Mouse (Mus musculus) liver, adult 2 months (tissue): ENCODE results near the gene Neu2. TPM values are rescaled to one million over a fixed set of nuclear protein-coding genes. Genes with fewer than 3 reads are reported as not detected.

ENCODE experiments used
- DNase-seq: peaks from one replicate; pipeline ENCODE4 v3.0.0-alpha.2; 2011; ENCODE audit warnings: low read depth, low spot score; ENCODE audit errors: extremely low read depth
- H3K27ac ChIP-seq: fragments of 200-500 bp; replicated peaks from 2 replicates; pipeline ENCODE4 v1.5.1; 2012; ENCODE audit warnings: low read depth, mild to moderate bottlenecking, control low read depth, inconsistent platforms, low read length; ENCODE audit not compliant: insufficient read depth
- H3K27me3 ChIP-seq: fragments of 200-500 bp; 2 replicates; pipeline ENCODE4 v1.6.1; 2012; ENCODE audit warnings: mild to moderate bottlenecking, moderate library complexity, low read length, inconsistent platforms; ENCODE audit not compliant: control insufficient read depth, insufficient read depth
- H3K36me3 ChIP-seq: fragments of 200-500 bp; 2 replicates; pipeline ENCODE4 v1.6.1; 2012; ENCODE audit warnings: low read length, inconsistent platforms; ENCODE audit not compliant: control insufficient read depth, insufficient read depth
- H3K4me1 ChIP-seq: fragments of 200-500 bp; 2 replicates; pipeline ENCODE4 v1.6.1; 2011; ENCODE audit warnings: low read length; ENCODE audit not compliant: control insufficient read depth, insufficient read depth
- H3K4me3 ChIP-seq: fragments of 200-500 bp; 2 replicates; pipeline ENCODE4 v1.5.1; 2011; ENCODE audit warnings: low read depth, mild to moderate bottlenecking, control low read depth, low read length, moderate library complexity; ENCODE audit not compliant: insufficient read depth
- H3K79me2 ChIP-seq: fragments of 200-500 bp; 2 replicates; pipeline ENCODE4 v1.6.1; 2012; ENCODE audit warnings: inconsistent platforms, mild to moderate bottlenecking, low read length, moderate library complexity; ENCODE audit not compliant: control insufficient read depth, insufficient read depth
- H3K9ac ChIP-seq: fragments of 200-500 bp; 2 replicates; pipeline ENCODE4 v1.6.1; 2012; ENCODE audit warnings: low read depth, mild to moderate bottlenecking, control low read depth, inconsistent platforms, low read length
- CTCF ChIP-seq: fragments of 200-500 bp; IDR thresholded peaks from 2 replicates; pipeline ENCODE4 v1.5.1; 2011; ENCODE audit warnings: low read depth, low read length, control low read depth
- POLR2A ChIP-seq: fragments of 200-500 bp; IDR thresholded peaks from 2 replicates; pipeline ENCODE4 v1.6.1; 2011; ENCODE audit warnings: low read length, control low read depth; ENCODE audit not compliant: insufficient read depth; ENCODE audit errors: extremely low read depth
- WGBS: fragments of 180-500 bp; shearing (Covaris S2); methylation state at CpG from one replicate; pipeline ENCODE4 v1.1.7; 2018; 5-methylcytosine and 5-hydroxymethylcytosine counted together
- polyA plus RNA-seq: library from polyadenylated mRNA; depleted of rRNA; stranded (reverse); fragments of >200 nt; gene quantifications from 2 replicates; pipeline ENCODE4 v1.2.3, GENCODE M21; 2012
- total RNA-seq: library from RNA; depleted of rRNA; stranded (reverse); fragments of >200 nt; gene quantifications from 2 replicates; pipeline ENCODE4 v1.2.3, GENCODE M21; 2014

Gene Neu2
- total and polyA plus RNA-seq, 2 experiments, result 3.0 to 3.1 TPM

GRCm38 (mm10) chr1:87521523-87521922 lies 11.8 kb downstream of the Neu2 start:
- Histone ChIP-seq H3K36me3 (no peaks in the 10 kb centered on the region), H3K27me3 (no peaks in the 10 kb centered on the region), H3K79me2 (peaks cover 10% of the 10 kb centered on the region; the same call in 1 of the 2 replicates), H3K9ac (no peak overlapping the region), H3K27ac (no peak overlapping the region), H3K4me3 (no peak overlapping the region), H3K4me1 (no peaks in the 10 kb centered on the region)
- DNase-seq, result no peak
- TF ChIP-seq CTCF, result no peak
- no peak for TF ChIP-seq POLR2A
- 68% methylated on average over 1 of the region's 1 CpGs for WGBS

- H3K27ac ChIP-seq, result no peak overlapping the region
- TF ChIP-seq POLR2A, result no peak
- no peak for TF ChIP-seq CTCF
- H3K4me3 ChIP-seq, result no peak overlapping the region
- H3K27me3 ChIP-seq, result no peaks in the 10 kb centered on the region
- peaks cover 3% of the 10 kb centered on the region; the same call in 1 of the 2 replicates for H3K79me2 ChIP-seq
- H3K9ac ChIP-seq, result no peak overlapping the region
- DNase-seq, result no peak
- 95% methylated on average over 7 of the region's 7 CpGs for WGBS
- no peaks in the 10 kb centered on the region for H3K4me1 ChIP-seq
- no peaks in the 10 kb centered on the region for H3K36me3 ChIP-seq
Measured at GRCm38 (mm10) chr1:87525041-87525440, 15.4 kb downstream of the Neu2 start.

GRCm38 (mm10) chr1:87527191-87527590 lies 17.5 kb downstream of the Neu2 start:
- H3K36me3 ChIP-seq, result no peaks in the 10 kb centered on the region
- H3K79me2 ChIP-seq, result peaks cover 3% of the 10 kb centered on the region; the same call in 1 of the 2 replicates
- H3K27ac ChIP-seq, result no peak overlapping the region
- TF ChIP-seq POLR2A (no peak), CTCF (no peak)
- H3K4me1 ChIP-seq, result no peaks in the 10 kb centered on the region
- H3K9ac ChIP-seq, result no peak overlapping the region
- no peak overlapping the region for H3K4me3 ChIP-seq
- WGBS, result 93% methylated on average over 9 of the region's 9 CpGs
- H3K27me3 ChIP-seq, result no peaks in the 10 kb centered on the region
- no peak for DNase-seq

GRCm38 (mm10) chr1:87532346-87532745 lies 22.7 kb downstream of the Neu2 start:
- Histone ChIP-seq H3K27me3 (no peaks in the 10 kb centered on the region), H3K79me2 (no peaks in the 10 kb centered on the region), H3K9ac (no peak overlapping the region), H3K36me3 (no peaks in the 10 kb centered on the region; the same call in 1 of the 2 replicates), H3K4me3 (no peak overlapping the region), H3K27ac (no peak overlapping the region), H3K4me1 (peaks cover 2% of the 10 kb centered on the region; the same call in 1 of the 2 replicates)
- no peak for DNase-seq
- no peak for TF ChIP-seq POLR2A
- TF ChIP-seq CTCF, result no peak
- 56% methylated on average over 4 of the region's 4 CpGs for WGBS

GRCm38 (mm10) chr1:87534118-87534517 lies 24.4 kb downstream of the Neu2 start:
- no peak overlapping the region for H3K27ac ChIP-seq
- H3K79me2 ChIP-seq, result no peaks in the 10 kb centered on the region
- TF ChIP-seq POLR2A (no peak), CTCF (no peak)
- peaks cover 3% of the 10 kb centered on the region for H3K36me3 ChIP-seq
- H3K27me3 ChIP-seq, result no peaks in the 10 kb centered on the region
- no peak overlapping the region for H3K4me3 ChIP-seq
- H3K9ac ChIP-seq, result no peak overlapping the region
- H3K4me1 ChIP-seq, result peaks cover 2% of the 10 kb centered on the region; the same call in 1 of the 2 replicates
- 67% methylated on average over 3 of the region's 3 CpGs for WGBS
- peak; percentile 5 for DNase-seq

GRCm38 (mm10) chr1:87537008-87537407 lies 27.3 kb downstream of the Neu2 start:
- peaks cover 10% of the 10 kb centered on the region for H3K36me3 ChIP-seq
- no peak for DNase-seq
- H3K4me3 ChIP-seq, result no peak overlapping the region
- WGBS, result 98% methylated on average over 1 of the region's 1 CpGs
- H3K9ac ChIP-seq, result no peak overlapping the region
- H3K79me2 ChIP-seq, result no peaks in the 10 kb centered on the region
- no peaks in the 10 kb centered on the region for H3K27me3 ChIP-seq
- peaks cover 2% of the 10 kb centered on the region; the same call in 1 of the 2 replicates for H3K4me1 ChIP-seq
- no peak overlapping the region for H3K27ac ChIP-seq
- TF ChIP-seq POLR2A, result no peak
- TF ChIP-seq CTCF, result no peak
